Mouse (Mus musculus) embryo, embryonic 11.5 days (tissue): ENCODE results near the gene Surf4.

Experiments
- DNase-seq: peaks from one replicate; pipeline ENCODE4 v3.0.0-alpha.2; 2012; ENCODE audit warnings: low read depth, low spot score

The Surf4 gene

GRCm38 (mm10) chr2:26933304-26934055 lies at the start of gene Surf4, which contains the start of gene Stkld1:
TSS of gene Surf4 (minus strand) at chr2:26933928.
TSS of gene Stkld1 (plus strand) at chr2:26934047.
- DNase-seq: peak; percentile 90

- no peak for DNase-seq
These were observed 46.6 kb upstream of the Surf4 start for GRCm38 (mm10) chr2:26980361-26980760.

- DNase-seq: no peak
These were observed 40.2 kb upstream of the Surf4 start for GRCm38 (mm10) chr2:26973960-26974359.

- no peak for DNase-seq
These were observed 39.4 kb upstream of the Surf4 start, which contains the start of gene Adamts13 for GRCm38 (mm10) chr2:26973116-26973515. TSS of gene Adamts13 (plus strand) at chr2:26973416.

GRCm38 (mm10) chr2:26967262-26967661 lies 33.5 kb upstream of the Surf4 start:
- no peak for DNase-seq

DNA sequence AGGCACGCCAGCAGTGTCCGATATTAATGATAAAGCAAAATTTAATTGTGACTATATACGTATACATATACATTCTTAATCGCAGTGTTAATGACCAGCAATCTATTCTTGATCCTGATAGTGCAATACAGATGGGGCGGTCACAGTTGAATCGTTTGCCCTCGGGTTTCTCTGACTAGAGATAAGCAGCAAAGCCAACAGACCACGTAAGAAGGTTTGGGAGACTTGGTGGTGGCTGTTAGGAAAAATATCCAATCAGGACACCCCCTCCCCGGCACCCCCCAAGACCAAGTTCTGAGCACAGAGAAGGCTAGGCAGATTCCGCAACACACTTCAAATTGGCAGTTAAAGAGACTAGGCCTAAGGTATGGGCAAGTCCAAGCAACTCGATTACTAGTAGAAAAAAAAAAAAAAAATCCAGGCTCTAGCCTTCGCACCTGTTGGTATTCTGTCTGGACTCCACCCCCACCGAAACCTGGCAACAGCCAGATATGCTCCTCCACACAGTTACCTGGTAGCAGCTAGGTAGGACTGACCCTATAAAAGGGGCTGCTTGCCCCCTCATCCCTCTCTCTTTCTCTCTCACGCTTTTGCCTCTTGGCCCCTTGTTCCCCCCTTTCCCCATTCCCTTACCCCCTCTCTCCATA lies 31.1 kb upstream of the Surf4 start:
- no peak for DNase-seq

GRCm38 (mm10) chr2:26963923-26964723 lies 30.4 kb upstream of the Surf4 start, which contains the start of gene Rexo4:
TSS of gene Rexo4 (minus strand) at chr2:26964386.
- DNase-seq: peak; percentile 91

DNA sequence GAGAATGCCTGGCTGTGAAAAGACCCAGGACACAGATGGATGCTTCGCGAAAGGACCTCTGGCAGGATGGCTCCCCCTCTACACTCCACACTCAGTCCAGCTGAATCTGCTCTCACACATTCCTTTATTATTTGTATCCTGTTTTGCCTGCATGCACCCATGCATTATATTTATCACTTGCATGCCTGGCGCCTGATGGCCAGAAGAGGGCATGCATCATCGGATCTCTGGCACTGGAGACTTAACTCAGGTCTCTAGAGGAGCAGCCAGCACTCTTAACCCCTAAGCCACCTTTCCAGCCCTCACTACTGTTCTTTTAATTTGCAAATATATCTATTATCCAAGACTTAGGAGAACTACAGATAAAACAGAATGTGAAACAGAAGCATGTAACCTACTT lies 27.0 kb upstream of the Surf4 start:
- DNase-seq: no peak

- DNase-seq: no peak
These were observed 23.7 kb upstream of the Surf4 start for GRCm38 (mm10) chr2:26957488-26957859.

DNA sequence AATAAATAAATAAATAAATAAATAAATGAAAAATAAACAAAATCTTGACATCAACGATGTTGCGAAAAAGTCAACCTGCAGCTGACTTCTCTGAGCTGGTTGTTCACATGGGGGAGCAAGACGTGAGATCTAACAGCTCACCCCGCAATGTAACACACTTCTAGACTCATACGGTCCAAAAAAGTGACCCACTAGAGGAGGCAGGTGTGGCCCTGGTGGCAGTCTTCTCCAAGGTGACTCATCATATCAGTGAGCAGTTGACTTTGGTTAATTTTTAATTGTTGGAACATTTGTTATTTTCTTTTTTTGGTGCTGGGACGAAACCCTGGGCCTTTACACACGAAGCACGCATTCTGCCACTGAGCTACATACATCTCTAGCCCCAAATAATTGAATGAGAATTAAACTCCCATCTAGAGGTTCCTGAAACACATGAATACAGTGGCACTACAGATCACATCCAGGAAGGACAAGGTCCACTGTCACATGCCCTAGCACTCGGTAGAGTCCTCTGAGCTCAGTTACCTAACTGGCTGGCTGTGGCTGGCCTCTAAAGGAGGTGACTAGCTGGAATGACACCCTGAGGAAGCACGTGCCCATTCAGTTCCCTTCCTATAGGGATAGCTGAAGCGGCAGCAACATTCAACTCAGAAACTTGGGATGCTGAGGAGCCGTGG lies 23.2 kb upstream of the Surf4 start:
- no peak for DNase-seq

- no peak for DNase-seq
These were observed 21.1 kb upstream of the Surf4 start for GRCm38 (mm10) chr2:26954735-26955395.

GRCm38 (mm10) chr2:26952866-26953265 lies 19.1 kb upstream of the Surf4 start:
- DNase-seq: no peak

GRCm38 (mm10) chr2:26952193-26952592 lies 18.5 kb upstream of the Surf4 start:
- no peak for DNase-seq

DNA sequence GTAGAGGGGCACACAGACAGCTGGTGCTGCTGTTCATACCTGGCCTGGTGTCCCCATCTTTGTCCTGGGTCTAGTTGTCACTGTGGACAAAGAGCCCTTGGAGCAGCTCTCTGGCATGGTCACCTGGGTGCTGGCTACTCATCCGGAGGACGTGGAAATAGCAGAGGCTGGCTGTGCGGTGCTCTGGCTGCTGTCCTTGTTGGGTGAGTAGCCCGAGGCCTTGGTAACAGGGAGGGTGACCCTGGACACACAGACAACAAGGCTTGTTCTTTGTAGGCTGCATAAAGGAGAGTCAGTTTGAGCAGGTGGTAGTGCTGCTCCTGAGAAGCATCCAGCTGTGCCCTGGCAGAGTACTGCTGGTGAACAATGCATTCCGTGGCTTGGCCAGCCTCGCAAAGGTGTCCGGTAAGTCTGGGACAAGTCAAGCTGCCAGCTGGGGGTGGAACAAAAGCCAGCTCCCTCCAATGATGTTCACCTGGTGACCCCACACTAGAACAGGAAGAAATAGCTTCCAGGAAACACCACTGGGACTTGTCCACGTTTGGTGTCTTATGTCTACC lies 17.7 kb upstream of the Surf4 start:
- DNase-seq: no peak

DNA sequence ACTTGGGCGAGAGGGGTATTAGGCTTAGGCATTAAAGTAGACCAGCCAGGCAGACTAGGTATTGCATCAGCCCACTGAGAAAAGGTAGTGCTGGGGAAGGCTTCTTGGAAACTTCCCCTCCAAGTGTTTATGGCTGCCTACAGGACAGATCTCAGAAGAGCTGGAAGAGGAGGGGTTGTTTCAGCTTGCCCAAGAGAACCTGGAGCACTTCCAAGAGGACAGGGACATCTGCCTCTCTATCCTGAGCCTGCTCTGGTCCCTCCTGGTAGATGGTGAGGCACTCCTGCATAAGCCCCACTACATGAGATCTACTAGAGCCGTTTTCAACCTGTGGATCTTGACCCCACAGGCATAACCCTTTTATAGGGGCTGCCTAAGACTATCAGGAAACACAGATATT lies 16.7 kb upstream of the Surf4 start:
- no peak for DNase-seq

GRCm38 (mm10) chr2:26943253-26943652 lies 9.5 kb upstream of the Surf4 start:
- no peak for DNase-seq

- DNase-seq: no peak
These were observed 7.8 kb upstream of the Surf4 start for GRCm38 (mm10) chr2:26941539-26941938.

DNA sequence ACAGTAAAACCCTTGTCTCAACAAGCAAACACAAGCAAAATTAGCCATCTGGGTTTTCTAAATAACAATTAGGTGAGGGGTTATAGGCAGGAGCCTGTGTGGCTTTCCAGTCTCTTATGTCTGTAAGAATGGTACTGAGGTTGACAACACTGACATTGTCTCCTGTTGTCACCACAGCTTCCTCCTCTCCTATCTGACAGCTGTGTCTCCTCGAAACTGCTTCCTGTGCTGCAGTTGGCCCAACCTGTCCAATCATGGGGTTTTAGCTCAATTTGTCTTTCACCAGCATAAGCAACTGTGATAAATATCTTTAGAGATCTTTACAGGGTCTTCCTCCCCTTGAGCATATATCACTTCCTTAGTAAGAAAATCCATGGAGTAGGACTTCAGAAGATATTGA lies 2.7 kb upstream of the Surf4 start:
- DNase-seq: no peak

DNA sequence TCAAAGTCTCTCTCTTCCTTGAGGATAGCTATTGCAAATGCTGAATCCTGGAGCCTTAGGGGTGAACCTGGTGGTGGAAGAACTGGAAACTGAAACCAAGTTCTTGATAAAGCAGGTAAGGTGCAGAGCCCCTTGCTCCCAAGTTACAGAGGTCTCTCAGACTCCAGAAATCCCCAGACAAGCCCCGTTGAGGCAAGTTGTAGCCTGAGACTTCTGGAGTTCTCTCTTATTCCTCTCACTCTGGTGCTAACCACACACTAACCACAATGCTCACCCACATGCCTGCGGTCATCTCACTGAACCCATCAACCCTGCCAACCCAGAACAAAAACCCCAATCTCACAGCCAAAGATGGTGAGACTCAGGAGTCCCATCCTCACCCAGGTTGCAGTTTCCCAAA lies 1.6 kb upstream of the Surf4 start:
- no peak for DNase-seq

GRCm38 (mm10) chr2:26932473-26933303 lies 1.0 kb downstream of the Surf4 start:
- no peak for DNase-seq
